31 mouse cellular contexts compared by ENCODE assay signal in the genomic region with DNA sequence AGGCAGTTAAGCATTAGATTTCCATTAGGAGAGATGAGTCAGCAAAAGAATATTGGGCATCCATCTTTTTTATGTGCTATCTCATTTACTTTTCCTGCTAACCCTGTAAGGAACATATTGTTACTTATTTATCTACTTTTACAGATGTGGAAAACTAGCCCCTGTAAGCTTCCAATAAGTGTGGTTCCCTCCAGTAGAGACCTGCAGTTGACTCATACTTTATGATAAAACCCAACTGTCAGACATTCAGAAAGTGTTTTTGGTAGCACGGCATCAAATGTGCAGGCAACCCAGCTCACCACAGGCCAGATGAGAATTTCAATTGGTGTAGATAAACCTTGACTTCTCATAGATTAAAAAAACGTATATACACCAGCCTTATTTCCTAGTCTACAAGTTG. TPM values are rescaled to one million over a fixed set of nuclear protein-coding genes. Genes with fewer than 3 reads are reported as not detected.
"Had no signal": no experiment of that assay in that cellular context is flagged by ENCODE, and none has a peak within 500 bp of the region (broad histone marks: within the 10 kb centered on the region; RNA-seq: fewer than 3 reads in every experiment).

No protein-coding gene starts in this region.

- H3K4me1 ChIP-seq: limb, embryonic 10.5 days; limb, embryonic 12.5 days; limb, embryonic 13.5 days; limb, embryonic 15.5 days; liver, embryonic 12.5 days; liver, embryonic 13.5 days; liver, embryonic 15.5 days; lung, embryonic 15.5 days; megakaryocyte, embryonic 14.5 days; midbrain, embryonic 12.5 days; midbrain, embryonic 13.5 days; midbrain, embryonic 15.5 days had no signal

- H3K27ac ChIP-seq: limb, embryonic 10.5 days; limb, embryonic 12.5 days; limb, embryonic 13.5 days; limb, embryonic 15.5 days; liver, embryonic 12.5 days; liver, embryonic 13.5 days; liver, embryonic 14.5 days; liver, embryonic 15.5 days; lung, embryonic 15.5 days; macrophage; midbrain, embryonic 10.5 days; midbrain, embryonic 12.5 days; midbrain, embryonic 13.5 days; midbrain, embryonic 15.5 days had no signal

- DNase-seq: left cerebral cortex, postnatal 4 days; liver; liver, embryonic 13.5 days; liver, postnatal 0 days; lung, adult 18-20 months; lung, adult 2 months; lung, embryonic 14.5 days; lung, postnatal 10 days; lung, postnatal 14 days; lung, postnatal 36 days; lung, postnatal 4 days; midbrain, embryonic 14.5 days had no signal

- H3K36me3 ChIP-seq: limb, embryonic 10.5 days; limb, embryonic 12.5 days; limb, embryonic 13.5 days; limb, embryonic 15.5 days; liver, embryonic 12.5 days; liver, embryonic 13.5 days; liver, embryonic 15.5 days; lung, embryonic 15.5 days; midbrain, embryonic 10.5 days; midbrain, embryonic 12.5 days; midbrain, embryonic 13.5 days; midbrain, embryonic 15.5 days had no signal

- H3K4me3 ChIP-seq: limb, embryonic 10.5 days; limb, embryonic 12.5 days; limb, embryonic 13.5 days; limb, embryonic 15.5 days; liver, embryonic 12.5 days; liver, embryonic 13.5 days; liver, embryonic 15.5 days; lung, embryonic 15.5 days; megakaryocyte, embryonic 14.5 days; midbrain, embryonic 10.5 days; midbrain, embryonic 12.5 days; midbrain, embryonic 13.5 days; midbrain, embryonic 15.5 days; myocyte had no signal

- H3K9me3 ChIP-seq: limb, embryonic 10.5 days; limb, embryonic 12.5 days; limb, embryonic 13.5 days; limb, embryonic 15.5 days; liver, embryonic 12.5 days; liver, embryonic 13.5 days; liver, embryonic 15.5 days; lung, embryonic 15.5 days; megakaryocyte, embryonic 14.5 days; midbrain, embryonic 10.5 days; midbrain, embryonic 12.5 days; midbrain, embryonic 13.5 days; midbrain, embryonic 15.5 days had no signal

- H3K9ac ChIP-seq: limb, embryonic 12.5 days; limb, embryonic 13.5 days; limb, embryonic 15.5 days; liver, embryonic 12.5 days; liver, embryonic 13.5 days; liver, embryonic 14.5 days; liver, embryonic 15.5 days; liver, postnatal 0 days; lung, embryonic 14.5 days; lung, embryonic 15.5 days; midbrain, embryonic 12.5 days; midbrain, embryonic 13.5 days; midbrain, embryonic 15.5 days had no signal

- H3K27me3 ChIP-seq: limb, embryonic 12.5 days; limb, embryonic 13.5 days; limb, embryonic 15.5 days; liver, embryonic 12.5 days; liver, embryonic 13.5 days; liver, embryonic 15.5 days; lung, embryonic 15.5 days; megakaryocyte, embryonic 14.5 days; midbrain, embryonic 12.5 days; midbrain, embryonic 13.5 days; midbrain, embryonic 15.5 days had no signal

RNA-seq across cellular contexts. Expression of a gene that starts 32.7 kb away (rescaled TPM):
- total RNA-seq: left cerebral cortex, postnatal 14 days; left cerebral cortex, postnatal 36 days; megakaryocyte-erythroid progenitor cell, adult 5-6 weeks; midbrain, postnatal 0 days had no signal
- polyA plus RNA-seq: myocyte had no signal
